Mouse (Mus musculus): ENCODE data around the gene Prelid3b.

Prelid3b gene

DNA sequence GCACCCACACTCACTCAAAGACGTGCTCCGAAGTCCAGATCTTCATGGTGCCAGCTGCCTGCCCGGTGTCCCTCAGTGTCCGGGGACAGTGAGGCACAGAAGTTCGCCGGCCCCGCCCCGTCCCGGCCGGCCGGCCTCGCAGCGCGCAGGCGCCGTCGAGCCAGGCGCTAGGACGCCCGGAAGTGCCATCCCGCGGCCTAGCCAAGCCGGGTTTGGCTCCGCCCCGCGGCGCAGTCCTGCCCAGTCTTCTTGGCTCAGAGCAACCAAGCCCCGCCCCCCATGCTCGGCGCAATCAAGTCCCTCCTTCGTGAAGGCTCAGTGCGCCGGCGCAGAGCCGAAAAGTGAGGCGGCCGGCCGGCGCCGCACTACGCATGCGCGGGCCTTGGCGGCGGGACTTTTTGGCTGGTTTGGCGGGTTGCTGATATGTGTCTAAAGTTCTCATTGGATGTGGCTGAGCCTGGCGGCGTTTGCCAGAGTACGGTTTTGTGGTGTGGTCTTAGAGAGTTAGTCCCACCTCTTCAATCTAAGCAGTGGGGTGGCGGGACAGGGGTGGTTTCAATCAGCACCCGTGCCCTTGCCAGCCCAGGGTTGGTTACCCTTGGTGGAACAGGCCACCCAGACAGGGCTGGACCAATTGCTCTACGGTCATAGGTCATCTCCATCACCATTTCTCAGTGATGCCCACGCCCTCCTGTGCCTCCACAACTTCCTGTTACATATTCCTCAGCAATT, at the start of gene Prelid3b:
TSS of gene Prelid3b (minus strand) at position 264 of the 732 bp plus-strand sequence.
- peak; percentile 99 for DNase-seq (ENCODE audit: low read depth, low spot score)

GRCm38 (mm10) chr2:174522134-174522533, 49.3 kb upstream of the Prelid3b start:
- DNase-seq (ENCODE audit: low read depth, low spot score): no peak

DNA sequence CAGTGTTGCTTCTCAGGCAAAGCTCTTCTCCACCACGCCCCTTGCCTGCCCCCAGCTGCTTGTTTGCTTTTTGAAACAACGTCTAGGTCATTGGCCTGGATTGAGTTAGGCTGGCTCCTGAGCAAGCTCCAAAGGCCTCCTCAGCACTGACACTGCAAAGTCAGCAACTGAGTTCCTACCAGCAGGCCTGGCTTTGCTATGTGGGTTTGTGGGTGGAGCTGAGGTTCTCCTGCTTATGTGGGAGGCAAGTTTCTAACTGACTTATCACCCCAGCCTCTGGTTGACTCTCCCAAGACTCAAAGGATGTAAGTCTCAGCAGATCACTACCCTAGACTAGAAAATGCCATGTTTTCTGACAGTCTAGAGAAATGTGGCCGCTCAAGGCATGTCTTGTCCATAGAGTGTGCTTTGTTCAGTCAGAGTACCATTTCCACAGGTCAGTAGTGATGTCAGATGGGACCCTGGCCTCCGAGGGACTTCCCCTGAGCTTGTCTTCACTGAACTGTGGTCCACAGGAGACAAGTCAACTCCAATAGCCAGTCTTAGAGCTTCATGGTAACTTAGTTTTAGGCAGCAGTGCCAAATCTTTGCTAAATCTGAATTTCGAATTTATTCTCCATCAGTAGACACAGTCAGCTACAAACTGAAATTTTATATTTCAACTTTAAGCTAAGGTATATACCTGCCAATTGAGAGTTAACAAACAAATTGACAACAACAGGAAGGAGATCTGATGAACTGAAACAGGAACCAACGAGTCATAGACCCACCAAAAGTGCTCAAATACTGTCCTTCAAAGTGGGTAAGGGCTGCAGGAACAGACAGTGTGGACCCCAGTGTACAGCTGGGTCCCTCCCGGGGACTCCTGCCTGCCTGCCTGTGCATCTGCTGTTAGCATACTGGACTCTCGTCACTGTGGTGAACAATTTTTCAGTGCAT, 44.5 kb upstream of the Prelid3b start:
- DNase-seq (ENCODE audit: low read depth, low spot score): peak; percentile 80

DNA sequence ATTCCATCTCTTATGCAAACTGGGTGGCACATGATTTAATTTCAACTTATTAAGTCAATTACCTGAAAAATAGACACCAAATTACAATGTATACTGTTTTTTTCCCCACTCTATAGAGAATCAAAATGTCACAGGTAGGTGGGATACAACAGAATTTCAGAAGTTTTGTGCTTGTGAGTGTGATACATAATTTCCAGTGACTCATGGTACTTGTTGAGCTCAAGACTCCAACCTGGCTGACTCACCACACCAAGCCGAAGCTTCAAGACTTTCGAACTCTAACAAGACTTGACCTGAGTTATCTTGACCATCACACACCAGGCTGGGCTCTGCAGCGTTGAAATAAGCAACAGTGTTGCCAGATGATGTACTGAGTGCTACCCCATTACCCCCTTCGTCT, 42.0 kb upstream of the Prelid3b start:
- peak; percentile 46 for DNase-seq (ENCODE audit: low read depth, low spot score)

GRCm38 (mm10) chr2:174513827-174514226, 40.9 kb upstream of the Prelid3b start:
- no peak for DNase-seq (ENCODE audit: low read depth, low spot score)

- DNase-seq (ENCODE audit: low read depth, low spot score): no peak
Measured at GRCm38 (mm10) chr2:174509825-174510224, 36.9 kb upstream of the Prelid3b start.

- no peak for DNase-seq (ENCODE audit: low read depth, low spot score)
Measured at GRCm38 (mm10) chr2:174507998-174508397, 35.1 kb upstream of the Prelid3b start.

DNA sequence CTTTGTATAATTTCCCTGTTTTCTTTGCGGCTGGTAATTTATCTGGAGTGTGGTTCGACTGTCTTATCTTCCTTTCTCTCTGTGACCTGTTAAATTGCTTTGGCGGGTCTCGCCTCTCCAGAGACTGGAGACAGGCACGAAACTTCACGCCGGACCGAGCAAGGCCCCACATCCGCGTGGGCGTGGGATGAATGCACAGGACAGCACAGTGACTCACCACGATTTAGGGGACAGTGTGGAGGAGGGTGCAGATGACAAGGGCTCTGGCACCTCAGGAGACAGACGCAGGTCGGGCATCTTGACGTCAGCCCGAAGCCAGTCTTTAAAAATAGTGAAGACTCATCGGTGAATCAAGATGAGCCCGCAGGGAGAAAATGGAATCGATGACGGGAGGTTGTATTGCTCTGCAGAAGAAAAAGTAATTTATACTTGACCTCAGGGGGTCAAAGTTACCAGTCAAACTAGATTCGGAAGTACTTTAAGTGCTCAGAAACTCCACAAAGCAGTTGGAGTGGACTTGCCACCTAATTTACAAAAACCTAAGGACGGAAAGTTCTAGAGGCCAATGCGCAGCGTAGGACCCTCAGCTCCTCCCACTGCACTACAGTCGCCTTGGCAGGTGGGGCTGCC, 30.1 kb upstream of the Prelid3b start:
- no peak for DNase-seq (ENCODE audit: low read depth, low spot score)

GRCm38 (mm10) chr2:174502321-174502720, 29.4 kb upstream of the Prelid3b start:
- no peak for DNase-seq (ENCODE audit: low read depth, low spot score)

GRCm38 (mm10) chr2:174501517-174501916, 28.6 kb upstream of the Prelid3b start:
- DNase-seq (ENCODE audit: low read depth, low spot score): no peak

- no peak for DNase-seq (ENCODE audit: low read depth, low spot score)
Measured at GRCm38 (mm10) chr2:174500814-174501503, 28.1 kb upstream of the Prelid3b start.

DNA sequence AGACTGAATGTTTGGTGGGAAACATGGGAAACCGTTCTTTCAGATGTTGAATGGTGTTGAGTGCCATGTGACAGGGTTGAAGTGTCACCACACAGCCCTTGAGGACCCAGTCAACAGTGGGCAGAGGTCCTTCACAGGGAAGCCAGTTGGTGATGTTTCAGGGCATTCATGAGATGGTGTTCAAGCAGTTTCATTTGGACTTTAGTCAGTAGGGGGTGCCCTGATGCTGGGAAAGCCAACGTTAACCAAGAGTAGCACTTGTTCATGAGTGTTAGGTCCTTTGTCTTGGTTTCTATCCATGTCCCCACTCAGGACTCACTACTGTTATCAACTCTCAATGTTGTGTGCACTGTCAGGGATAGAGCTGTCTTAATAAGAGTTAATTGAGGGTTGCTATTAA, 20.0 kb upstream of the Prelid3b start:
- DNase-seq (ENCODE audit: low read depth, low spot score): peak; percentile 65

GRCm38 (mm10) chr2:174487005-174487404, 14.1 kb upstream of the Prelid3b start:
- no peak for DNase-seq (ENCODE audit: low read depth, low spot score)

GRCm38 (mm10) chr2:174478746-174479145, 5.9 kb upstream of the Prelid3b start:
- no peak for DNase-seq (ENCODE audit: low read depth, low spot score)

DNA sequence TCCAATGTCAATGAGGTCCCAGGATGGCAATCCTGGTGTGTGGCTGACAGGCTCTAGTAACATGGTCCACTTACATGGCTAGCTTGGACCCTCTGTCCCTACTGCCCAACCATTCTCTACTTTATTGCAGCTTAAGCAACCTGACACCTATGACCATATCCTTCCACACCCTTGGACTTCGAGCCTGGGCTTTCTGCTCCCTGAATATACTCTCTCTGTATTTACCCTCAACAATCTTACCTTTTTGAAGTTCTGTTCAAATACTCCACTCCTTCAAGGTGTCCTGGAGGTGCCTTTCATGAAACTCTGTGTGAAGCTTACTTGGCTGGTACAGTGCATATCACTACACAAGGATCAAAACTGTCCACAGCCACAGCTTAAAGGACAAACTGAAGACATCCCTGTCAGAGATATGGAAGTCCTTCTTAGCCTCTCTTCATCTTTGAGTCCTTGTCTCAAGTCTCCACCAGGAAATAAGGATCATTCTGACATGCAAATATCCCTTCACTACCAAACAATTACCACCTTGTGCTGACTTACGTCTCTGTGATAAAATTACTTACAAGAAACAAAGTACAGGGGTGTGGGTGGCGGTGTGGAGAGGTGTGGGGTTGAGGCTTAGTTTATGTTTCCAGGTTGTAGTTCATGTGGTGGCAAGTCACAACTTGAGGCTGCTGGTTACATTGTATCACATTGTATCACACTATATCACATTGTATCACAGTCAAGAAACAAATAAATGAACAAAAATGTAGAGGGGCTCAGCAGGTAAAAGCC, 4.8 kb upstream of the Prelid3b start:
- no peak for DNase-seq (ENCODE audit: low read depth, low spot score)

DNA sequence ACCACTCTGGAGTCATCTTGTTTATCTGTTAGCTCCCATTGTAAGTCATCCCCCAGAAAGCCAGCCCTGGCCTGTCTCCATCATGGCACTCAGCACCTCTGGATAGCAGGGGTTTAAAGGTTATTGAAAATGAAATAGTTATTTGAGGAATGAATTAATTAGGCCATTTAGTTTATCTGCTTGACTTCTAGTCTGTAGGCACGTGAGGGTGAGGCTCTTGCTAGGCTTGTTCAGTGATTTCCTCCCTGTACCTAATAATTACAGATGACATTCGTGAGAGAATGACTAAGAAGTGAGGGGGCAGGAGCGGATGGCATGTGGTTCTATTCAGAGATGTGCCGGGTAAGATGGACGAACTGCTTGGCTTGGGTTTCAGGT, 658 bp upstream of the Prelid3b start:
- DNase-seq (ENCODE audit: low read depth, low spot score): no peak

DNA sequence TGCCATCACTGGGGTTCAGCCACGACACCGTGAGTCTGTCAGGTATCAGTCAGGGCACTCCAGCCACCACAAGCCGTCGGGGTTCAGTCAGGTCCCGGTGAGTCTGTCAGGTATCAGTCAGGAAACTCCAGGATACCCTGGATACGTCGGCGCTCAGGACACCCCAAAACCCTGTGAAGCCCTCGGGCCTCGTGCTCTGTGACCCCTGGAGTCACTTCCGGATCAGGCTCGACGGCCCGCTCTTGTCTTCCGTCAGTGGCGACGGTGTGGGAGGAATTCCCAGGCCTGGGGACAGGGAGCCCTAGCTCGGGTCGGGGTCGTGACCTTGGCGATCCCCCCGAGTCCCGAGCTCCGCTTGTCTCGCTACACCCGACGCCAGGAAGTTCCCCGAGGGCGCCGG, 474 bp downstream of the Prelid3b start:
- no peak for DNase-seq (ENCODE audit: low read depth, low spot score)

DNA sequence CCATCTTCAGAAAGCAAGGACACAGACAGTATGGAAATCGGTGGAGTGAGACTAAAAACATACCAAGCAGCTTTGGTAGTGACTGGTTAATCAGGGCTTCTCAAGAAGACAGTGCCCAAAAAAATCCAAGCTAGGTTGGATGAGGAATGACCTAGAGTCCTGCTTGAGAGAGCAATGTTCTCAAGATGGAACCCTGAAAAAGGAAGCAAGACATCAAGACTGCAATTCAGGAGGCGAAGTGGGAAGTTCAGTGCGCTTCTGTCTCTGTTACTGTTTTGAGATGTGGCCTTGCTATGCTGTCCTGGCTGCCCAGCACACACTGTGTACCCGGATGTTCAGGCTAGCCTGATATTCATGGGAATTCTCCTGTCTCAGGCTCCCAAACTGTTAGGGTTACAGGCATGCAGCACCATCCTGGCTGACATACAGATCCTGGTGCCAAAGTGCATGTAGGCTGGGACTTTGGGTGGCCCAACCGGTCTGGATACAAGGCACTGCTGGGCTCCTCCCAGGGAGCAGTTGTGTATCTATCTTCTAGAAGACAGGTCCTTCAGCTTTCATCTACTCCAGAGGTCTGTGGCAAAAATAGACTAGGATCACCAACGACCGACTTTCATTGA, 2.0 kb downstream of the Prelid3b start:
- DNase-seq (ENCODE audit: low read depth, low spot score): no peak

DNA sequence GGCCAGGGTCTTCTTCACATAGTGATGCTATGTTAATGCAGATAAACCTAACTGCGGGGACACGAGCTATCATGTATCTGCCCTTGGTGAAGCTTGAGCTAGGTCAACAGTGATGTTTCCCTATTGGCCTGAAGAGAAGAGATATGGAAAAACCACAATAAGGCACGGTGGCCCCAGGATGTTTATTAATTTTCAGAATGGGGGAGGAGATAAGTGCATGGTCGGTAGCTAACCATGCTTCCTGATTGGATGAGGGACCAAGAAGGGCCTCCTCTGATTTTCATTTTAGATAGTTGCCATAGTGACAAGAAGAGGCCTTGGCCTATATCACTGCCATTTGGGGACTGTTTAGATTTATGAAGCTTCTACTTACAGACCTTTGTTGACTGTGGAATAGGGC, 2.5 kb downstream of the Prelid3b start:
- DNase-seq (ENCODE audit: low read depth, low spot score): peak; percentile 48

DNA sequence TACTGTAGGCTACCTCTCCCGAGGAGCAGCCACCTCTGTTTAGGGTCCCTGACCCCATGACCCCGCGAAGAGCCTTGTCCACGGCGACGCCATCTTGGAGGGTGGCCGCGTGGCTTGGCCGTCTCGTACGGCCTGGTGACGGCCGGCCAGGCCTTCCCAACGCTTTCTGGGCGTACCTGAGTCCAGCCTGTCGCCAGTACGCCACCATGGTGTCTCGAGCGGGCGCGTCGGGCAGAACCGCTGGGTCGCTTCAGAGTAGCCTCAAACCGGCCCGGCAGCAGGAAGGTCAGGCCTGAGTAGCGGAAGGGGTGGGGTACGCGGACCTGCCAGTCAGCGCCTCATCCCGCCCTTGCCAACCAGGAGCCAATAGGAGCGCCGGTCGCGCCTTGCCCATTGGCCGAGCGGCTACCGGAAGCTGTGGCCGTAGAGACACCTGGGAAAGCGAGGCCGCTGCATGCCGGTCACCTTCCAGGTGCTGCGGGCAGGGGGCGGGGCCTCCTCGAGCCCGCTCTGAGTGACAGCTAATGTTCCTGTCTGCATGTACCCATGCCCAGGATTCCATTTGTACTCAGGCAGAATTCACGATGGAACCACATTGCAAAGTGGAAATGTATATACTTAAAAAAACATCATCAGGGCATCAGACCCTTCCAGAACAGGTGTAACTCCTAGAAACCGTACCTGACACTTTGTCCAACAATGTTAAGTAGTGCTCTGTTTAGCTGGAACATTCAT, 8.9 kb downstream of the Prelid3b start, which contains the start of gene Atp5e:
TSS of gene Atp5e (minus strand) at position 317 of the 735 bp plus-strand sequence.
- DNase-seq (ENCODE audit: low read depth, low spot score): peak; percentile 89

Data from CD4-positive helper T cell, adult 2 months (primary cell).